Mouse (Mus musculus): ENCODE measurements around the gene Dolk. TPM values are rescaled to one million over a fixed set of nuclear protein-coding genes. Genes with fewer than 3 reads are reported as not detected.
A peak's percentile ranks its signal among the peaks of the same experiment; 100 is the strongest.

The Dolk gene
- 8.7 and 10.5 TPM in 2 replicates for total RNA-seq (2014; fragmentation: Nextera tagmentation)
- total RNA-seq (2017), result 11.1 and 11.2 TPM in 2 replicates

- peak; percentile 87 for ATAC-seq (replicated peaks; ENCODE audit: low FRiP score, low TSS enrichment, poor library complexity, severe bottlenecking)
These were observed at the start of gene Dolk, which contains the start of gene Nup188 for GRCm38 (mm10) chr2:30286192-30287026. Gene Dolk (minus strand): TSS chr2:30286334. Gene Nup188 (plus strand): TSS chr2:30286397.

DNA sequence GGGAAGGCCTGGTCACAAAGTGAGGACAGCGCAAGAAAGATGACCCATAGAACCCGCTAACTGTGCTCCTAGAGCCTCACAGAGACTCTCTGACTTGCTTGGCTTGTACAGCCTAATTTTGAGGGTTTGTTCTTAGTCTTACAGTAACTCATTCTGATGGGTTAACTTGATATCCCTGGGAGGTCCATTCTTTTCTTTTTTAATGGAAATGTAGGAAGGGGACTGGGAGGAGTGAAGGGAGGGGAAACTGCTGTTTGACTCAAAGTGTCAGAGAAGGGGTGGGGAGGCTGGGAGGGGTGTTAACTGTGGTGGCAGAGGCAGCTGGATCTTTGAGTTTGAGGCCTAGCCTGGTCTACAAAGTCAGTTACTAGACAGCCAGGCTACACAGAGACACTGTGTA lies 49.2 kb upstream of the Dolk start:
- ATAC-seq (replicated peaks; ENCODE audit: low FRiP score, low TSS enrichment, poor library complexity, severe bottlenecking), result no peak

DNA sequence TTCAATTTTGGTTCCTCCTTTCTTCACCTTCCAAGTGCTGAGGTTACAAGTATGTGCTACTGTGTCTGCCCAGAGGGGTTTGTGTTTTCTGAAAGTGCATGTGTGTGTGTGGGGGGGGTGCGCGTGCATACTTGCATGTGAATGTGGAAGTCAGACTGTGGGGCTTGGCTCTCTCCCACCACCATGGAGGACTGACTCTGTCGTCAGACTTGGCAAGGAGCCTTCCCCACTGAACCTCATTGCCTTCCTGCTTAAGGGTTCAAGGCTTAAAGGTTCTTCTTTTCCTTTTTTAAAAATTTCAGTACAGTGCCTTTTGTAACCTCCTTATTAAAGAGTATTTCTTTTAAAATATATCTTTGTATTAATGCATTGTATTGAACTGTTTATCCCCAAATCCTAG lies 42.7 kb upstream of the Dolk start:
- no peak for ATAC-seq (replicated peaks; ENCODE audit: low FRiP score, low TSS enrichment, poor library complexity, severe bottlenecking)

DNA sequence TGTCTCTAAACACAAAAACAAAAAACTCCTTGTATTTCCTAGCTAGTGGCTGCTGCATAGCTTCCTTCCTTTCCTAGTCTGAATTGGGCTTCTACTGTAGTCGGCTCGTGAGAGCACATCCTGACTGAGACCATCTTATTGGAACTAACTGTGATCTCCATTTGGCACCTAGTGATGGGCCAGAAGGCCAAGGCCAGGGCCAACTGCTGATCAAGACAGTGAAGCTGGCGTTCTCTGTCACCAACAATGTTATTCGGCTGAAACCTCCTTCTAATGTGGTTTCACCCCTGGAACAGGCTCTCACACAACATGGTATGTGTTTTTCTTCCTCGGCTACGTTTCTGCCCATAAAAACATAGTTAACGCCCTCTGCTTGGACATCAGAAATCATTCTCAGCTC lies 41.1 kb upstream of the Dolk start:
- no peak for ATAC-seq (replicated peaks; ENCODE audit: low FRiP score, low TSS enrichment, poor library complexity, severe bottlenecking)

GRCm38 (mm10) chr2:30325296-30325695 lies 39.2 kb upstream of the Dolk start:
- ATAC-seq (replicated peaks; ENCODE audit: low FRiP score, low TSS enrichment, poor library complexity, severe bottlenecking), result no peak

GRCm38 (mm10) chr2:30323111-30323510 lies 37.0 kb upstream of the Dolk start:
- no peak for ATAC-seq (replicated peaks; ENCODE audit: low FRiP score, low TSS enrichment, poor library complexity, severe bottlenecking)

DNA sequence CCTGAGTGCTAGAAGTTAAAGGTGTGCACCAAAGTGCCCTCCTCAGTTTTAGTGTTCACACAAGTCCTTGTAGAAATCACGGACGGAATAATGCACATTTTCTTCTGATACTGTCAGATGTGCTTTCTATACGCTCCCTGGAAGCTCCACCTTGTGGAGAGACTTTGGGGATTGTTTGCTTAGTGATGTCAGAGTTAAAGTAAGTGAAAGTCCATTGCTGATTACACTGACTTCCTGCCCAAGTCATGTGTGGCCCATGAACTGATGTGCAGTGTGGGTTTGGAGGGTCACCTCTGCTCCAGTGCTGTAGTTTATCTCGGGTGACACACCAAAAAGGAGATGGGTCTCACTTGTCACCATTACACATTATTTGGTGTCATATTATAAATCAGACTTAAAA lies 33.1 kb upstream of the Dolk start:
- no peak for ATAC-seq (replicated peaks; ENCODE audit: low FRiP score, low TSS enrichment, poor library complexity, severe bottlenecking)

DNA sequence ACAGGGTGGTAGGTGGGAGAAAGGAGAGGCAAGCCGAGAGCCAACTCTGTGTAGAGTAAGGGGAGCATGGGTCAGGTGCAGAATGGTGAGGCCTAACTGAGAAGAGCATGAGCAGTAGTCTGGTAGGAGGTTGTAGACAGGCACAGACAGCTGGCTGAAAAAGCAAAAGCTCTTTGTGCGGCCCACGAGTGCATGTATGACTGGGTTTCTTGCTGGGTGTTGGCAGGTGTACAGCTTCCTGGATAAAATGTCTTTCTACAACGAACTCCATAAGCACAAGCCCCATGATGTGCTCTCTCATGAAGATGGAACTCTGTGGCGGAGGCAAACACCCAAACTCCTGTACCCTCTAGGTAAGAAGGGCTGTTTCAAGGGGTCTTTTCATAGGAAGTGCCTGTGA lies 30.8 kb upstream of the Dolk start:
- no peak for ATAC-seq (replicated peaks; ENCODE audit: low FRiP score, low TSS enrichment, poor library complexity, severe bottlenecking)

DNA sequence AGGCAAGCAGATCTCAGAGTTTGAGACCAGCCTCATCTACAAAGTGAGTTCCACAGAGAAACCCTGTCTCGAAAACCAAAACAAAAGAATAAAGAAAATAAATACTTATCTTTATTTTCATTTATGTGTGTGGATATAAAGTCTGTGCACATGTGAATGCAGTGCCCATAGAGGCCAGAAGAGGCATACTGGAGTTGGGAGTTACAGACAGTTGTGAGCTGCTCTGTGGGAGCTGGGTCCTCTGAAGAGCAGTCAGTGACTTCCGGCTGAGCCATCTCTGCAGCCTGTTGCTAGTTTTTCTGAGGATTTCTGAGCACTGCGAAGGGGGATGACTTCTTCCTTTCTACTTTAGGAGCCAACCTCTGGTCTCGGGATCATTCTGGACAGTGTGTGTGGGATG lies 30.0 kb upstream of the Dolk start:
- peak; percentile 78 for ATAC-seq (replicated peaks; ENCODE audit: low FRiP score, low TSS enrichment, poor library complexity, severe bottlenecking)

DNA sequence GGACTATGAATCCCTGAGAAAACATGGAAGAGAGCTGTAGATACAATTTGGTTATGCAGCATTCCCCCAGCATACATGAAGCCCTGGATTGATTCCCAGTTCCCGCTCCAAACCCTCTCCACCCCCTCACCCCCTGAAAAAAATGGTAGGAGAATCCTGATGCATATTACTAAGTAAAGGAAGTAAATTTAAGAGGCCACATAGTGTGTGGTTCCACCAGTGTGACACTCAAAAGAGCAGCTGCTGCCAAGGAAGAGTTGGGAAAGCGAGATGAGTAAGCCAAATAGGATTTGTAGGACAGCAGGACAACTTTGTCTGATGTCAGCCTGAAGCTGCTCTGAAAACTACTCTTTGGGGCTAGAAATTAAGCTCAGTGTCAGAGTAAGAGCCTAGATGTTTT lies 25.3 kb upstream of the Dolk start:
- no peak for ATAC-seq (replicated peaks; ENCODE audit: low FRiP score, low TSS enrichment, poor library complexity, severe bottlenecking)

DNA sequence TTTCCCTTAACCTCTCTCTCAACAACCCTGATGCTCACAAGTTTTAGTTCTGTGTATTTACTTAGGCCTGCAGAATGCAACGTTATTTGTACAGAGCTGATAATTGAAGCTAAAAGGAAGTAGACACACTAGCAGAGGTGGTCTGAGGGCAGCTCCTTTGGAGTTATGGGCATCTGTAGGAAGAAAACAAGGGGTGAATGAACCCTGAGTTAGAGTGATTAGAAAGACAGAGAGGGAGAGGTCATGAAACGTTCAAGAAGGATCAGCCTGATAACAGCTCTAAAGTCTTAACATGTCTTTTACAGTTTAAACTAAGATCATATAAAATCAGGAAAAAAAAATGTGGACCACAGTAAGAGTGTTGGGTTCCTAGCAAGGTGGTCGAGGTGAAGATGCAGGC lies 23.2 kb upstream of the Dolk start:
- peak; percentile 94 for ATAC-seq (replicated peaks; ENCODE audit: low FRiP score, low TSS enrichment, poor library complexity, severe bottlenecking)

- ATAC-seq (replicated peaks; ENCODE audit: low FRiP score, low TSS enrichment, poor library complexity, severe bottlenecking), result no peak
These were observed 20.0 kb upstream of the Dolk start for GRCm38 (mm10) chr2:30306087-30306486.

DNA sequence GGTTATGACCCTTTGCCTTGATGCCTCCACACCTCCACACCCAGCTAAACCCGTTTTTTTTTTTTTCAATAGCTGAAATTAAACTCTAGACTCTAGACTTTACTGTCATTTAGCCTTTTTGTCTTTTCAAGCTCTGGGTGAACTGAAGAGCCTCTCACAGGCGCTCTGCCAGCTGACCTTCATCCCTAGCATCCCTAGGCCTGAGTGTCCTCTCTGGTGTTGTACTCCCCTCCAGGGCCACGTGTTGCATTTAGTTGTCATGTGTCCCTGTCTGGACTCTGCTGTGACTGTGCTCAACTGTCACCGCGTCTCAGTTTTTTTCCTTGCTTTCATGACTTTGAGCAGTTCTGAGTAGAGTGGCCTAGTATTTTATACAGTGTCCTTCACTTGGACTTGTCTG lies 13.8 kb upstream of the Dolk start:
- ATAC-seq (replicated peaks; ENCODE audit: low FRiP score, low TSS enrichment, poor library complexity, severe bottlenecking), result no peak

DNA sequence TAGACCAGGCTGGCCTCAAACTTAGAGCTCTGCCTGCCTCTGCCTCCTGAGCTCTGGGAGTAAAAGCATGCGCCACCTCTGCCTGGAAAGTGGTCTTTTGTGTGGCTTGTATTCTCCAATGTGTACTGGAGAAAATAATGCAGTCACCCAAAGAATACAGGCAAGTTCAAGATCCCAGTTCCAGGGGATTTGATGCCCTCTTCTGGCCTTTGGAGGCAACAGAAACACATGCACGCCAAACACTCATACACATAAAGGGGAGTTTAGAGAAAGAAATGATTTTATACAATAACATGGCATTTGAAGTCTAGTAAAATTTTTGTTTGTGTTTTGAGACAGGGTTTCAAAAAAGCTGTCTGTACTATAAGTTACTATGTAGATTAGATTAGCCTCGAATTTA lies 13.4 kb upstream of the Dolk start:
- no peak for ATAC-seq (replicated peaks; ENCODE audit: low FRiP score, low TSS enrichment, poor library complexity, severe bottlenecking)

GRCm38 (mm10) chr2:30287027-30287373 lies 866 bp upstream of the Dolk start:
- ATAC-seq (replicated peaks; ENCODE audit: low FRiP score, low TSS enrichment, poor library complexity, severe bottlenecking), result 0 out of 2 replicates have a peak, but pooled peaks have one; percentile 16

- peak; percentile 39; the same call in 1 of the 2 replicates for ATAC-seq (replicated peaks; ENCODE audit: low FRiP score, low TSS enrichment, poor library complexity, severe bottlenecking)
These were observed 535 bp downstream of the Dolk start for GRCm38 (mm10) chr2:30285416-30286181.

- ATAC-seq (replicated peaks; ENCODE audit: low FRiP score, low TSS enrichment, poor library complexity, severe bottlenecking), result no peak
These were observed 1.1 kb downstream of the Dolk start for GRCm38 (mm10) chr2:30285004-30285403.

- no peak for ATAC-seq (replicated peaks; ENCODE audit: low FRiP score, low TSS enrichment, poor library complexity, severe bottlenecking)
These were observed 2.9 kb downstream of the Dolk start for GRCm38 (mm10) chr2:30283193-30283592.

- no peak for ATAC-seq (replicated peaks; ENCODE audit: low FRiP score, low TSS enrichment, poor library complexity, severe bottlenecking)
These were observed 4.5 kb downstream of the Dolk start for GRCm38 (mm10) chr2:30281651-30282050.

GRCm38 (mm10) chr2:30280743-30281142 lies 5.4 kb downstream of the Dolk start, which contains the start of gene Gm28038:
Gene Gm28038 (plus strand): TSS chr2:30281043.
- no peak for ATAC-seq (replicated peaks; ENCODE audit: low FRiP score, low TSS enrichment, poor library complexity, severe bottlenecking)

GRCm38 (mm10) chr2:30270134-30270533 lies 16.0 kb downstream of the Dolk start:
- peak; percentile 64 for ATAC-seq (replicated peaks; ENCODE audit: low FRiP score, low TSS enrichment, poor library complexity, severe bottlenecking)

Measured in megakaryocyte-erythroid progenitor cell, adult 5-6 weeks (primary cell).